Mouse (Mus musculus) left cerebral cortex, adult 2 months (tissue): ENCODE results near the gene Eif3b. TPM values are rescaled to one million over a fixed set of nuclear protein-coding genes. Genes with fewer than 3 reads are reported as not detected.

Source experiments
- DNase-seq, 2 experiments: peaks; one replicate each; pipeline ENCODE4 v3.0.0; 2021 to 2022; ENCODE audit warnings: low spot score in 2 of 2, mixed read lengths in 1 of 2; ENCODE audit errors: extremely low spot score in 1 of 2
- H3K27ac ChIP-seq: fragments of 200-600 bp; 2 replicates; pipeline ENCODE4 v1.8.1; 2022
- H3K4me3 ChIP-seq: fragments of 200-600 bp; 2 replicates; pipeline ENCODE4 v1.8.1; 2022
- CTCF ChIP-seq: fragments of 200-600 bp; IDR thresholded peaks from 2 replicates; pipeline ENCODE4 v1.8.1; 2022; ENCODE audit warnings: antibody characterized with exemption, mild to moderate bottlenecking, moderate library complexity
- intact Hi-C: fragments of 180-260 bp; cut with DNase I; formaldehyde crosslinking; loops from one replicate; pipeline ENCODE4 v1.15.1; 2025
- total RNA-seq, 2 experiments: library from RNA; stranded (reverse); gene quantifications; 2 replicates each; pipeline ENCODE4 v1.2.3; 2021

Gene Eif3b
- total RNA-seq, 2 experiments from 2014 or later = 91.5 to 92.9 TPM

DNA sequence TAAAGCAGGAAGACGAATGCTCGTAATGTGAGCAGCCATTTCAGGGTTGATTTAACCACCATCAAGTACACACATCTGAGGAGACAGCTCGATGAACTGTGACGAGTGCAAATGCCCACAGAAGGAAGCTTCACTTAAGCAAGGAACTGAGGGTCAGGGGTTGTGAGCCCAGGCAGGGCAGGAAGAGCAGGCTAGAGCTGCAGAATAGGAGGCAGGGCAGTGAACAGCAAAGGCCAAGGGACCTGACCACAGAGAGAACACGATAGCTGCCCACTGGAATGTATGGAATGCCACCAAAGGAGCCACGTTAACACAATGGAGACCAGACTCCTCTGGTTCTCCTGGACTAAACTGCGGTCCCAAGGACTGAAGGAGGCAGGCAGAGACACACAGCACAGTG, 35.6 kb upstream of the Eif3b start:
- Histone ChIP-seq H3K4me3 (no peak overlapping the region), H3K27ac (no peak overlapping the region)
- no peak for TF ChIP-seq CTCF
- no peak for DNase-seq
- intact Hi-C loops = no loop called here

DNA sequence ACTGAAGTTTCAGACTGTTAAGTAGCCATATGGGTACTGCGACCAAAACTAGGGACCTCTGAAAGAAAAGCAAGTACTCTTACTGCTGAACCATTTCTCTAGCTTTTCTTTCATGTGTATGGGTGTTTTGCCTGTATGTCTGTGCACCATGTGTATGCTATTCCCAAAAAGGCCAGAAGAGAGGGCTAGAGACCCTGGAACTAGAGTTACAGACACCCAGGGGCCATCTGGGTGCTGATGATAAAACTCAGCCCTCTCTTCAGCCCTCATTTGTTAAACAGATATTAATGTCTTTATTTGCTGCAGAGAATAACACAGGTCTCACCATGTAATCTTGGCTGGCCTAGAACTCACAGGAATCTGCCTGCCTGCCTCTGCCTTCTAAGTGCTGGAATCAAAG, 34.7 kb upstream of the Eif3b start:
- TF ChIP-seq CTCF = no peak; the same call in 1 of the 2 replicates
- intact Hi-C loops = no loop called here
- DNase-seq = no peak
- no peak overlapping the region for H3K4me3 ChIP-seq
- H3K27ac ChIP-seq = no peak overlapping the region

DNA sequence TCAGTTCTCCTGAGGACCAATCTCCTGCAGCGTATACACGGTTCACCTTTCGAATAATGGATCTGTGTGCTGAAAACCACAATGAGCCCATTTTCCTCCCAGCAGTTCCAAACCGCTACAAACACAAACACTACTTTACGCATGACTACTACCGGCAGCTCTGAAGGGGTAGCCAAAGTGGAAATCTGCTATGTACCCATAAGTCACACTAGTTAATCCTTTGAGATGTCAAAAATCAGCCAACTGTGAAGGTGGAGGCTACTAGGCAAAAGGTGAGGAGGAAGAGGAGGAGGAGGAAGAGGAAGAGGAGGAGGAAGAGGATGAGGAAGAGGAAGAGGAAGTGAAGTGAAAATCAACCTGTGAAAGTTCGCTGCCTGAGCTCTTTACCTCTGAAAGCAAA, 31.9 kb upstream of the Eif3b start:
- H3K27ac ChIP-seq = no peak overlapping the region
- intact Hi-C loops = no loop called here
- no peak for DNase-seq
- TF ChIP-seq CTCF = no peak
- no peak overlapping the region for H3K4me3 ChIP-seq

DNA sequence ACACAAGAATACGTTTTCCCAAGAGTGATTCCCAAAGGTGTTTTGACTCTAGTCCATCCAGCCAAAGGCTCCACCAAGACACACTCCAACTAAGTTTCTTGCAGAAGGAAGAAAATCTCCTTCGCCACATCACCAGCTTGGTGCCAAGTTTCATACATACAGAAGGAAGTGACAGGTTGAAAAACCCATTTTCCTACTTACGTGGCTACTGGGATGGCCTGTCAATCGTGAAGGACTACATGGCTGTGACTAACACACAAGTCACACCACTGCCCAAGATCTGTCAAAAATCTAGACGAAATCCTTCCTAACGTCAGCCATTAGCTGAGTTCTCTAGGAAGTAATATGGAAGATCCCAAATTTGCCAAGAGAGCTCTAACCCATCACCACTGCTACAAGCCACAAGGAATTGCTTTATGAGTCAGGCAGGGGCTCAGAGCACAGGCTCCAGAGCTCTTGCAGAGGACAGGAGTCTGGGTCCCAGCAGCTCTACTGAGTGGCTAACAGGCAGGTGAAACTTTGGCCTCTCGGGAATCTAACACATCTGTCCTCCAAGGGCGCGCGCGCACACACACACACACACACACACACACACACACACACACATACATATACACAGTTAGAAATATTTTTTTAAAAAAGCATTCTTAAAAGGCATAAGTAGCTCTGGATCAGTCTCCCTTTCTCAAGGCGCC, 31.2 kb upstream of the Eif3b start:
- intact Hi-C loops = no loop called here
- Histone ChIP-seq H3K27ac (no peak overlapping the region), H3K4me3 (peak overlapping the region; percentile 74)
- TF ChIP-seq CTCF = no peak
- no peak for DNase-seq

- peak within 1 kb of the TSS; percentile 16 for H3K27ac ChIP-seq
- intact Hi-C loops = no loop called here
- no peak for TF ChIP-seq CTCF
- peak within 1 kb of the TSS; percentile 74 for H3K4me3 ChIP-seq
- peak; percentile 85 to 90 for DNase-seq
Measured at GRCm38 (mm10) chr5:140388588-140389576, 30.2 kb upstream of the Eif3b start, which contains the start of gene Snx8. Gene Snx8, minus strand, starts transcription at chr5:140389262.

DNA sequence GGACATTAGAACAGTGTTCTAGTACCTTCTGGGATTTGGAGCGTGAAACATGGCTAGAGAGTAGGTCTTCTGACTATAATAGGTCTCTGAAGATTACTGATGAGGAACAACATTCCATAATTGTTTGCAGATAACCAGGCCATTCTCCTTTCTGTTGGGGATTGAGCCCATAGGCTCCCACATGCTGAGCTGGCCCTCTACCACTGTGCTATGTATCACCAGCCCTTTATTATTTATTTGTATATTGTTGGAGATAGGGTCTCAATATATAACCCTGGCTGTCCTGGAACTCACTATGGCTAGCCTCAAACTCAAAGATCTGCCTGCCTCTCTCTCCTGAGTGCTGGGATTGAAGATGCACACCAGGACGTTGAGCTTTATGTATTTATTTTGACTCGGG, 29.5 kb upstream of the Eif3b start:
- intact Hi-C loops = no loop called here
- no peak for DNase-seq
- no peak for TF ChIP-seq CTCF
- H3K4me3 ChIP-seq = peak overlapping the region; percentile 74
- H3K27ac ChIP-seq = no peak overlapping the region

DNA sequence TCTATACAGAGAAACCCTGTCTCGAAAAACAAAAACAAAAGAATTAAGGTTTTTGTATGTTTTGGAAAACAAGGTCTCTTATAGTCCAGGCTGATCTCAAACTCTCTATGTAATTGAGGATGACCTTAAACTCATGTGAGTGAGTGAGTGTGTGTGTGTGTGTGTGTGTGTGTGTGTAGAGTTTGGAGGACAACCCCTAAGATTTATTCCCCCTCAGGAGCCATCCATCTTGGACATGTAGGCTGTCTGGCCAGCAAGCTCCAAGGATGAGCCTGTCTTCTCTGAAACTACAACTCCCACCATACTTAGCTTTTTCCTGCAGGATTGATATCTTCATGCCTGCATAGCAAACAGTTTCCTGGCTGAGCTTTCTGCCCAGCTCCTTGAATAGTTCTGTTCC, 27.7 kb upstream of the Eif3b start:
- no peak overlapping the region for H3K4me3 ChIP-seq
- intact Hi-C loops = no loop called here
- no peak for TF ChIP-seq CTCF
- DNase-seq = no peak
- H3K27ac ChIP-seq = no peak overlapping the region

DNA sequence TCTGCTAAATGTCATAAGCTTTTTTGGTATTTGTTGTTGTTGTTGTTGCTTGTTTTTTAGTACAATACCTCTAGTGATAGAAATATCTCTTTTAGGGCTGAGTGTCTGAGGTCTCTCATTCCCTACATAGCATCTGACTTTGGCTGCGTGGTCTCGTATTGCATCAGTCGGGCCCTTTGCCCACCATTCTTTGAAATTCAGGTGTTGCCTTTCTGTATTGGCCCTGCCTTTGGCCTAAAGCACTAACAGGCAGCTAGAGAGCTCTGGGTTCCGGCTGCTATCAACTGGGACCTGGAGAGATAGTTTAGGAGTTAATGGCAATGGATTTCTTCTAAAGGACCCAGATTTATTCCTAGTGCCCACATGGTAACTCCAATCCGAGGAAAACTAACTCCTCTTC, 27.1 kb upstream of the Eif3b start:
- intact Hi-C loops = no loop called here
- no peak overlapping the region for H3K4me3 ChIP-seq
- DNase-seq = no peak
- no peak for TF ChIP-seq CTCF
- H3K27ac ChIP-seq = no peak overlapping the region

DNA sequence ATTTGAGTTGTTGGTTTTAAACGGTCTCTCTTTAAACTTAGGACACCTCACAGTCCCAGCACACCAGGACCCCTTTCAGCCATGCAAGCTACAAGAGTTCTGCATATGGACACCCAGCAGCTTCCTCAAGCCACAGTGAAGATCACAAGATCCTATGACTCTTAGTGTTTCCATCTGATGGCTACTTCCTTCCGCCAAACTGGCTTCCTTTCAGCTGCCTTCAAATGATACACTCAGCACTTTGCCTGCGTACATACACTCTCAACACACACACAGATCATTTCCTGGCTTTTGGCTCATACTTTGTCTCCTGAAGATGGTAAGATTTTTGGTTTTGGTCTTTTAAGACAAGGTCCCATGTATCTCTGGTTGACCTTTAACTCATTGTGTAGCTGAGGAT, 26.4 kb upstream of the Eif3b start:
- intact Hi-C loops = no loop called here
- Histone ChIP-seq H3K4me3 (no peak overlapping the region), H3K27ac (no peak overlapping the region)
- DNase-seq = no peak
- no peak for TF ChIP-seq CTCF

- intact Hi-C loops = loop anchor here (5.0 kb wide), 1 partner anchor 559 kb away; no protein-coding TSS in a partner anchor
- peak; percentile 36 for TF ChIP-seq CTCF
- no peak for DNase-seq
- H3K27ac ChIP-seq = no peak overlapping the region
- H3K4me3 ChIP-seq = no peak overlapping the region
Measured at GRCm38 (mm10) chr5:140396166-140396940, 22.8 kb upstream of the Eif3b start.

- intact Hi-C loops = no loop called here
- Histone ChIP-seq H3K27ac (no peak overlapping the region), H3K4me3 (no peak overlapping the region)
- DNase-seq = no peak
- no peak for TF ChIP-seq CTCF
Measured at GRCm38 (mm10) chr5:140402640-140403270, 16.4 kb upstream of the Eif3b start.
